Mouse (Mus musculus) intestine, postnatal 0 days (tissue): ENCODE data around the gene Cyp2g1. TPM values are rescaled to one million over a fixed set of nuclear protein-coding genes. Genes with fewer than 3 reads are reported as not detected.

Source experiments
- polyA plus RNA-seq: library from polyadenylated mRNA; unstranded; fragments of >200 nt; fragmentation: Nextera tagmentation; extraction: Ambion mirVana; gene quantifications from 2 replicates; pipeline ENCODE4 v1.2.1, GENCODE M21; 2015

The Cyp2g1 gene
- polyA plus RNA-seq, 1 experiment from 2014 or later = not detected

Other genes with a start within 250 kb of the Cyp2g1 start
- not detected in 2 replicates for gene Vmn1r185, start 190.4 kb upstream of the Cyp2g1 start, polyA plus RNA-seq
- not detected in 2 replicates for gene Cyp2b23, start 122.5 kb upstream of the Cyp2g1 start, polyA plus RNA-seq
- gene Cyp2b19, start 51.8 kb upstream of the Cyp2g1 start, polyA plus RNA-seq = not detected in 2 replicates
- gene Cyp2a5, start 26.4 kb downstream of the Cyp2g1 start, polyA plus RNA-seq = not detected in 2 replicates
- not detected in 2 replicates for gene Cyp2a22, start 130.5 kb downstream of the Cyp2g1 start, polyA plus RNA-seq
- not detected in 2 replicates for gene Cyp2a12, start 220.2 kb downstream of the Cyp2g1 start, polyA plus RNA-seq